Mouse (Mus musculus): ENCODE measurements around the gene Katnal1.

Katnal1 gene

GRCm38 (mm10) chr5:148954314-148955060 is 25.4 kb upstream of the Katnal1 start:
- DNase-seq (ENCODE audit: low read depth, low spot score) = no peak

DNA sequence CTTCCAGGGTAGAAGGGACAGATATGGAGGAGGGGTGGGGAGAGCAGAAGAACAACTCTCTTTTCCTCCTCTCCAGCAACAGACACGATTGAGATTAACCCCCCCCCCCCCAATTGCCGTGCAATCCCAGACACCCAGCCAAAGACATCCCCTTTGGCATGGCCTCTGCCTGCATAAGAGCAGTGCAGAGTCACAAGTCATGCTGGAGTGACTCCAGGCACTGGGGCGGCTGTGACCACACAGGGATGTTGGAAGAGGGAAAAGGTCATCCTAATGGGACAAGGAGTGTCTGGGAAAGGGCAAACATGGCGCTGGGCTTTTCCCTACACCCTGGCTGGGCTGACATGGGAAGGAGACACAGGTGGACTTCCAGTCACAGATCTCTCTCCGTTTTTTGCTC is 24.0 kb upstream of the Katnal1 start:
- peak; percentile 66 for DNase-seq (ENCODE audit: low read depth, low spot score)

GRCm38 (mm10) chr5:148952419-148952818 is 23.3 kb upstream of the Katnal1 start:
- no peak for DNase-seq (ENCODE audit: low read depth, low spot score)

GRCm38 (mm10) chr5:148951360-148951759 is 22.2 kb upstream of the Katnal1 start:
- DNase-seq (ENCODE audit: low read depth, low spot score) = no peak

- DNase-seq (ENCODE audit: low read depth, low spot score) = no peak
These were observed 20.9 kb upstream of the Katnal1 start for GRCm38 (mm10) chr5:148950064-148950463.

DNA sequence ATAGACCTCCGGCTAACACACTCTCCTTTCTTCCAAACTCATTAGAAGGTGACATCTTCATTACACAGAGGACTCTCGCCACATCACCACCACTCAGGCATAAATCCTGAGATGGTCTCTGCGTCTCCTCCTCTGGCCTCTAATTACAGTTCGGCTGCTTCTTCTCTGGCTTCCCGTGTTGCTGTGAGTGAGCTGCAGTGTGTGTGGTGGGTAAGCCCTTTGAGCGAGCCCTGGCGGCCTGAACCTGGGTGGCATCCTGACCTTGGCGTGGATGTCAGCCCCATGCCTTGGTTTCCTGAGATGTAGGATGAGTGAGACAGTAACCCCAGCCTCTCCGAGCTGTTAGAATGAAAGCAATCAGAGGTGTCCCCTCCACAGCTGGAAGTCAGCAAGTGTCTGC is 19.5 kb upstream of the Katnal1 start:
- DNase-seq (ENCODE audit: low read depth, low spot score) = no peak

- no peak for DNase-seq (ENCODE audit: low read depth, low spot score)
These were observed 18.3 kb upstream of the Katnal1 start for GRCm38 (mm10) chr5:148947412-148947811.

DNA sequence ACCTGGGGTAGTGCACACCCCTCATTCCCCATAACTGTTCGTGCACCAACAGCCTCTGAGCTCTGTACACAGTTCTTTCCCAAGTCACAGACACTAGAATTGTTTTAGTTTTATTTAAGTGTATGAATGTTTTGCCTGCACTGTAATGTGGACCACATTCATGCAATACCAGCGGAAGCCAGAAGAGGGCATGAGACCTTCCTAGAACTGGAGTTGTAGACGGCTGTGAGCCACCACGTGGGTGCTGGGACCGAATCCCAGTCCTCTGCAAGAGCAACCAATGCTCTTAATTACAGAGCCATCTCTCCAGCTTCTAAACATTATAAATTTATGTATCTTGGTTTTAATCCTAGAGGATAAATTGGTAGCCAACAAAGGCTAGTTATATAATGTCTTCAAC is 17.7 kb upstream of the Katnal1 start:
- no peak for DNase-seq (ENCODE audit: low read depth, low spot score)

GRCm38 (mm10) chr5:148945735-148946134 is 16.6 kb upstream of the Katnal1 start:
- no peak for DNase-seq (ENCODE audit: low read depth, low spot score)

- no peak for DNase-seq (ENCODE audit: low read depth, low spot score)
These were observed 14.9 kb upstream of the Katnal1 start for GRCm38 (mm10) chr5:148944024-148944423.

- no peak for DNase-seq (ENCODE audit: low read depth, low spot score)
These were observed 14.3 kb upstream of the Katnal1 start for GRCm38 (mm10) chr5:148943444-148943843.

GRCm38 (mm10) chr5:148942957-148943356 is 13.8 kb upstream of the Katnal1 start:
- DNase-seq (ENCODE audit: low read depth, low spot score) = no peak

- no peak for DNase-seq (ENCODE audit: low read depth, low spot score)
These were observed 13.2 kb upstream of the Katnal1 start for GRCm38 (mm10) chr5:148942305-148942704.

- DNase-seq (ENCODE audit: low read depth, low spot score) = no peak
These were observed 12.7 kb upstream of the Katnal1 start for GRCm38 (mm10) chr5:148941867-148942266.

DNA sequence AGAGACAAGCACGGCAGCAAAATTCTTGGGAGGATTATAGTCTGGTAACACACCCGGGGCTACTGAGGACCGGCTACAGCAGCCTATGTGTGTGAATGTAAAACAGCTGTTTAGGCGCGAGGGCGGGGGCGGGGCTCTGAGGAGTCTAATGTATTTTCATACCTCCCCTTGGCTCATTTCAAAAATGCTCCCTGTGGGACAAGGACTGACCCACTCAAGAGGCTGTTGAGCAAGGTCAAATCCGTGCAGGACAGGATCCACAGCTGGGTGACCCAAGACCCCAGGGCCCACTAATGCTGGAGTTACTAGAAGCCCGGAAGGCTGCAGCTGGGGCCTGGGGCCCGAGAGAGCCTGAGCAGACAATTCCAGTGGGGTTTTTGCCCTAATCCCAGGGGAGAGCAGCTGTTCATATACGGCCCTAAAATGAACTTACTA is 10.8 kb upstream of the Katnal1 start:
- DNase-seq (ENCODE audit: low read depth, low spot score) = no peak

GRCm38 (mm10) chr5:148936516-148936951 is 7.4 kb upstream of the Katnal1 start:
- DNase-seq (ENCODE audit: low read depth, low spot score) = no peak

- DNase-seq (ENCODE audit: low read depth, low spot score) = no peak
These were observed 6.8 kb upstream of the Katnal1 start for GRCm38 (mm10) chr5:148935871-148936270.

- DNase-seq (ENCODE audit: low read depth, low spot score) = no peak
These were observed 6.1 kb upstream of the Katnal1 start for GRCm38 (mm10) chr5:148935071-148935821.

GRCm38 (mm10) chr5:148934457-148934856 is 5.3 kb upstream of the Katnal1 start:
- no peak for DNase-seq (ENCODE audit: low read depth, low spot score)

DNA sequence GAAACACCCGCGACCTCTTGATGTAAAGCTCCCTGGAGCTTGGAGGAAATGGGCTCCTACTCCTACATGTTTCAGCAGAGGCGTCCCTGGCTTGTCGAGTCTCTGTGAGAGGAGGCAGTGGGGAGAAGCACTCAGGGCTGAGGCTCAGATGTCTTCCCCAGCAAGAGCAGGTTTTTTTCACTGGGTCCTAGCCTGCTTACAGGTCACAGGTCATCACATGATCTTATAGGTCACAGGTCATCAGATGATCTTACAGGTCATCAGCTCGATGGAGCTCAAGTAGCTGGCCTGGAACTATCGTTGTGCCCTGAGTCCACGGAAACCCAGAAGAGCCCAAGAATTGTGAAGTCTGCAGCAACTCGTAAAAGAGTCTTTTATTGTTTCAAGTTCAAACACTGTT is 4.6 kb upstream of the Katnal1 start:
- no peak for DNase-seq (ENCODE audit: low read depth, low spot score)

- DNase-seq (ENCODE audit: low read depth, low spot score) = no peak
These were observed 2.2 kb upstream of the Katnal1 start for GRCm38 (mm10) chr5:148931301-148931700.

DNA sequence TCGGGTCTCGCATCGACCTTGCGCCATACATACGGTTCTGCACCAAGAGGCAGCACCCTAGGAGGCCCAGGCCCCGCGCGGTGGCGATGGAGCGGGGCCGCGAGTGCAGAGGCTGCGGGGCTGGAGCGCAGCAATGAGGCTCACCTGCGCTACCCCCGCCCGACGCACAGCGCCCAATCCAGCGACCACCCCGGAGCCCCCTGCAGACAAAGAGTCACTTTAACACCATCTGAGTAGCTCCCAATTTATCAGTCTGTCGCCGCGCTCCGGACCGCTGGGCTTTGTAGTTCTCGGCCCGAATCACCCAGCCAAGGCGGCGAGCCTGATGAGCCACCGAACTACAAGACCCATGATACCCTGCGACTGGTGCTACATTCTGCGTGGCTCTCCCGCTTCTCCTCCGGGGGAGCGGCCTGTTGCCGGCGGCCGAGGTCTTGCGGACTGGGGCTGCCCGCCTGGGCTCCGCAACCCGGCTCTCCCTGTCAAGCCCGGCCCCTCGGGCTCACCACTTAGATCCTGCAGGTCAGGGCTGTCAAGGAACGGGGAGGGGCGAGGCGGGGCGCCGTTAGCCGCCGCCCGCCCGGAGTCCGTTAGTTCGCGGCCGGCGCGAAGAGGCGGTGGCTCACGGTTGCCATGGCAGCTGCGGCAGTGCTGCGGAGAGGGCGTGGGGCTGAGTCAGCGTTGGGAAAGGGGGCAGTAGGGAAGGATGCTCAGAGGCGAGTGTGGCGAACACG is 571 bp downstream of the Katnal1 start:
- DNase-seq (ENCODE audit: low read depth, low spot score) = peak; percentile 89

Data from skeletal muscle tissue, adult 2 months (tissue).